Mouse (Mus musculus) hindbrain, embryonic 16.5 days (tissue): ENCODE data around the gene Batf3. TPM values are rescaled to one million over a fixed set of nuclear protein-coding genes. Genes with fewer than 3 reads are reported as not detected.

Experiments
- ATAC-seq: fragments of 200-750 bp; cut with Nextera tagmentation; 2 replicates; pipeline ENCODE4 v1.8.0; 2017; ENCODE audit warnings: moderate TSS enrichment, moderate library complexity
- H3K27ac ChIP-seq: fragments of 300-500 bp; sonication (generic); 2 replicates; pipeline ENCODE4 v1.5.1; 2014; ENCODE audit warnings: low read depth, mild to moderate bottlenecking, control low read depth, low read length, moderate library complexity
- H3K27me3 ChIP-seq: fragments of 300-500 bp; sonication (generic); replicated peaks from 2 replicates; pipeline ENCODE4 v1.6.1; 2014; ENCODE audit warnings: low read length; ENCODE audit not compliant: control insufficient read depth, insufficient read depth
- H3K36me3 ChIP-seq: fragments of 300-500 bp; sonication (generic); 2 replicates; pipeline ENCODE4 v1.6.1; 2014; ENCODE audit warnings: mild to moderate bottlenecking, low read length, moderate library complexity, mixed read lengths; ENCODE audit not compliant: control insufficient read depth, insufficient read depth
- H3K4me1 ChIP-seq: fragments of 300-500 bp; sonication (generic); 2 replicates; pipeline ENCODE4 v1.6.1; 2014; ENCODE audit warnings: low read depth, low read length; ENCODE audit not compliant: control insufficient read depth, insufficient read depth
- H3K4me2 ChIP-seq: fragments of 300-500 bp; sonication (generic); 2 replicates; pipeline ENCODE4 v1.6.1; 2014; ENCODE audit warnings: mild to moderate bottlenecking, low read length, control low read depth, moderate library complexity
- H3K4me3 ChIP-seq: fragments of 300-500 bp; sonication (generic); 2 replicates; pipeline ENCODE4 v1.5.1; 2014; ENCODE audit warnings: mild to moderate bottlenecking, low read length, control low read depth, moderate library complexity
- H3K9ac ChIP-seq: fragments of 300-500 bp; sonication (generic); 2 replicates; pipeline ENCODE4 v1.6.1; 2014; ENCODE audit warnings: low read depth, mild to moderate bottlenecking, control low read depth, low read length, moderate library complexity
- H3K9me3 ChIP-seq: fragments of 300-500 bp; sonication (generic); 2 replicates; pipeline ENCODE4 v1.6.1; 2014; ENCODE audit warnings: mild to moderate bottlenecking, low read length, moderate library complexity; ENCODE audit not compliant: control insufficient read depth
- WGBS: fragments of 180-500 bp; shearing (Covaris S2); extraction: QIAGEN DNeasy Blood & Tissue Kit; methylation state at CpG from one replicate; pipeline ENCODE4 v1.1.7; 2014; 5-methylcytosine and 5-hydroxymethylcytosine counted together
- polyA plus RNA-seq: library from polyadenylated mRNA; unstranded; fragments of >200 nt; fragmentation: Nextera tagmentation; extraction: Ambion mirVana; gene quantifications from 2 replicates; pipeline ENCODE4 v1.2.1, GENCODE M21; 2015

The Batf3 gene
- polyA plus RNA-seq, 1 experiment from 2014 or later, result 3.9 TPM

- no peak overlapping the region for H3K4me2 ChIP-seq
- ATAC-seq, result no peak
- H3K36me3 ChIP-seq, result no peaks in the 10 kb centered on the region
- H3K4me3 ChIP-seq, result no peak overlapping the region
- peaks cover 6% of the 10 kb centered on the region; the same call in 1 of the 2 replicates for H3K4me1 ChIP-seq
- H3K9me3 ChIP-seq, result no peaks in the 10 kb centered on the region
- H3K27me3 ChIP-seq, result no peaks in the 10 kb centered on the region; the same call in 1 of the 2 replicates
- H3K27ac ChIP-seq, result no peak overlapping the region
- 78% methylated on average over 9 of the region's 9 CpGs for WGBS
- no peak overlapping the region for H3K9ac ChIP-seq
Observed at GRCm38 (mm10) chr1:191095019-191095418, 2.6 kb upstream of the Batf3 start.

DNA sequence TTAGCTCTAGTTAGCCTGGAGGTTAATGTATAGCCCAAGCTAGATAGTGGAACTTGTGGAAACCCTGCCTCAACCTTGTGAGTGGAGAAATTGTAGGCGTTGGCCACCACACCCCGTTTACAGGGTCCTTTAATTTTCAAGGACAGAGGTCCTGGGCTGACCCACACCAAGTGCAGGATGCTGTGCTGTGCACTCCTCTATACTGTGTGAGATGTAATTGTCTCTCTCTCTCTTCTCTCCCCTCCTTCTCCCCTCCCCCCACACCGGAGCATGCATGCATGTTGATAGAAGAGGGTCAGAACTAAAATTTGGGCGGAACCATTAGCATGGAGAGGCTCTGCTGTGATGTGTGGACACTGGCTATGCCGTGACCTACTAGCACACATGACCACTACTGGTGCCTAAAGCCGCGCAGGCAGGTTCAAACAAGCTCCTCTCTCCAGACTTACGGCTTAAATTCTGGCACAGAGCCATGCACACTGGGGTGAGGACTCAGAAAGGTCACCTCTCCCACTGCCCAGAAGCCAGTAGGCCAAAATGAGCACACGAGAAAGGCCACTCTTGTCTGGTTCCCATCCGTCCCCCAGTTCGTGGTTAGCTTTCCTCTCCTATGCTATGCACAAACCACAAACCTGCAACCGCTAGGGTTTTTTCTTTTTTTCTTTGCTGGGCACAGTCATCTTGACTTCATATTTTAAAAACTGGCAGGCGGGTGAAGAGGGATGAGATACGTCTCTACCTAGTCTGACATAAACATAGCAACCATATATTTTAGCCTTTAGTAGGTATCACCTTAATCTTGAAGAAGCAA lies 571 bp upstream of the Batf3 start:
- Histone ChIP-seq H3K9ac (no peak overlapping the region), H3K36me3 (no peaks in the 10 kb centered on the region), H3K4me1 (peaks cover 6% of the 10 kb centered on the region; the same call in 1 of the 2 replicates), H3K27ac (no peak overlapping the region), H3K4me3 (peak overlapping the region; percentile 48), H3K9me3 (no peaks in the 10 kb centered on the region), H3K4me2 (peak overlapping the region; percentile 77), H3K27me3 (peaks cover 3% of the 10 kb centered on the region; the same call in 1 of the 2 replicates)
- peak; percentile 25; the same call in 1 of the 2 replicates for ATAC-seq
- 58% methylated on average over 14 of the region's 14 CpGs for WGBS

- WGBS, result 41% methylated on average over 5 of the region's 5 CpGs
- no peak for ATAC-seq
- no peak overlapping the region for H3K27ac ChIP-seq
- H3K9ac ChIP-seq, result no peak overlapping the region
- no peaks in the 10 kb centered on the region for H3K9me3 ChIP-seq
- H3K36me3 ChIP-seq, result no peaks in the 10 kb centered on the region
- no peak overlapping the region for H3K4me2 ChIP-seq
- H3K27me3 ChIP-seq, result peaks cover 3% of the 10 kb centered on the region; the same call in 1 of the 2 replicates
- H3K4me3 ChIP-seq, result no peak overlapping the region
- H3K4me1 ChIP-seq, result peaks cover 6% of the 10 kb centered on the region; the same call in 1 of the 2 replicates
Observed at GRCm38 (mm10) chr1:191099114-191099513, 1.5 kb downstream of the Batf3 start.

DNA sequence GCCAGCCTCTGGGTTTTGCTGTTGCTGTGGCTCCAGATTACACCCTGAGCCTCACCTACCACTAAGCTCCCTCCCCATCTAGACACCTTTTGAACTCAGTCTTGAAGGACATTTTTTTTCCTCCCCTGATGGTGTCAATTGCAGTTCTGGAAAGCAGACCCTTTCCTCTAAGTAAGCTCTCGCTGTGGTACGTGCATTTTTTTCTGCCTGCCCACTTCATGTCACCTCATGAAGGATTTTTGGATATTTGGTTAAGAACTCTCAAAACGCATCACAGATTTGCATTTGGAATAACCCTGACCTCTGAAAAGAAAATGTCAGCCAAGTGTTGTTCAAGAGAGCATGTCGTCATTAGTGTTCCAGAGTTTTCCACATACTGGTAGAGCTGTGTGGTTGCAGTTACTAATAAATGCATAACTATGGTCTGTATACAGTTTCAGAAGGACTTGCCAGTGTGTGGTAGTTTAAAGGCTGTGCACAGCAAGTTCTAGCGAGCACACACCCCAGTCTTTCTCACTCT lies 2.2 kb downstream of the Batf3 start:
- Histone ChIP-seq H3K4me1 (peaks cover 6% of the 10 kb centered on the region), H3K36me3 (no peaks in the 10 kb centered on the region), H3K27ac (no peak overlapping the region), H3K4me2 (no peak overlapping the region), H3K4me3 (no peak overlapping the region), H3K9me3 (no peaks in the 10 kb centered on the region), H3K27me3 (peaks cover 3% of the 10 kb centered on the region; the same call in 1 of the 2 replicates), H3K9ac (no peak overlapping the region)
- 82% methylated on average over 5 of the region's 5 CpGs for WGBS
- ATAC-seq, result no peak

DNA sequence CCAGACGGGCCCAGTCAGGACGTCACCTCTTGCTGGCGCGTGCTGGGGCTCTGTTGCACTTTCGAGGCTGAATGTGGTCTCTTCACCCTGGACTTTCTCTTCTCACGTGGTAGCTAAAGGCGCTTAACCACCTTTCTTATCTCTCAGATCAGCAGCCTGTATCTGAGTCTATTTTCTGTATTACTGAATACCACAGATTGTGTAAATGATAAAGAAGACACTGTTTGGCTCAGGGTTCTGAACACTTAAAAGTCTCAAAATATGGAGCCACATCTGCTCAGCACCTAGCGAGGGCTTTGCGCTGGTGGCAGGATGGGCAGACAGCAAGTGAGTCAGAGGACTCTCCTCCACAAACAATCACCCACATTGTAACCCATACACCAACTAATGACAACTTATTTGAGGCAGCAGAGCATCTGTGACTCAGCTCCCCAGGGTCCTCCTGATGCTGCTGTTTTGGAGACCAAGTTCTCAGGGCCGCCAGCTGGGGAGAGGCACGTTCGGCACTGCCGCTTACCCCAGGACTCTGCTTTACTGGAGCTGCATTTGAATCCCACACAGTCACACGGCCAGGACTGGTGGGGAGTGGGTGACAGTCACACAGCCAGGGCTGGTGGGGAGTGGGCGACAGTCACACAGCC lies 5.2 kb downstream of the Batf3 start:
- H3K9ac ChIP-seq, result no peak overlapping the region
- no peak overlapping the region for H3K4me3 ChIP-seq
- peaks cover 3% of the 10 kb centered on the region; the same call in 1 of the 2 replicates for H3K27me3 ChIP-seq
- WGBS, result 86% methylated on average over 15 of the region's 15 CpGs
- peaks cover 6% of the 10 kb centered on the region; the same call in 1 of the 2 replicates for H3K4me1 ChIP-seq
- ATAC-seq, result no peak
- no peak overlapping the region for H3K4me2 ChIP-seq
- H3K27ac ChIP-seq, result no peak overlapping the region
- H3K9me3 ChIP-seq, result no peaks in the 10 kb centered on the region
- H3K36me3 ChIP-seq, result no peaks in the 10 kb centered on the region

DNA sequence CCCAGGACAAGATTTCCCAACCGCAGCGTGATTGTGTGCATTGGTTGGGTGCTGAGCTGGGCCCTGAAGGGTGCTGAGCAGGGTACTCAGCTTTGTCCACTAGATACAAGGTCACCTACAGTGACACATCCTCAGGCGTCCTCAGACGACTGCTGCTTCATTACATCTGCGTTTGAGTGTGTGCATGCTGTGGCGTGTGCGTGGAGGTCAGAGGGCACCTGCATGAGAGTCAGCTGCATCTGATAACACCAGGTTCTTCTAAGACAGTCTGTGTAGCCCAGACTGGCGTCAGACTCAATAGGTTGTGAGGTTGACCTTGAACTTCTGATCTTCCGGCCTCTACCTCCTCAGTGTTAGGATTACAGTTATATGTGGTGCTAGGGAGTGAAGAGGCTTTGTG lies 7.6 kb downstream of the Batf3 start:
- Histone ChIP-seq H3K9me3 (no peaks in the 10 kb centered on the region), H3K27me3 (0 out of 2 replicates have a peak, but pooled peaks cover 3% of the 10 kb centered on the region), H3K4me1 (no peaks in the 10 kb centered on the region; the same call in 1 of the 2 replicates), H3K4me2 (no peak overlapping the region), H3K4me3 (no peak overlapping the region), H3K36me3 (no peaks in the 10 kb centered on the region), H3K9ac (no peak overlapping the region), H3K27ac (no peak overlapping the region)
- 88% methylated on average over 9 of the region's 9 CpGs for WGBS
- no peak for ATAC-seq

DNA sequence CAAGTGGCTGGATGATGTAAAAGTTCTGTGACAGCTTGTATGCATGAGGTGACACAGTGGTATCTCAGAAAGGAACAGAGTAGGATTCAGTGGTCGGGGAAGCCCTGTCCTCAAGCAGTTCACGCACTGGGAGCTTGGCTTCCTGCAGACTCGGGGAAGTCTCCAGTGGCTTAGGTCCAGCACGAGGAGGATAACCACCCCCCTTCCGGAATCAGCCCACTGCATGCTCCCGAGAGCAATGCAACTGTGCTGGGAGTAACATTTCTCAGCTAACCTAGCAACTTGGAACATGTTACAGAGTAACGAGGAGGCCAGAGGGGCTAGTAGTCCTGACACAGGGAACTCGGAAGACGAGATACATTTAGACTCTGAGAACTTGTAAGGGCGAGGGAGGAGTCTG lies 9.7 kb downstream of the Batf3 start:
- H3K36me3 ChIP-seq, result no peaks in the 10 kb centered on the region
- no peak for ATAC-seq
- H3K4me1 ChIP-seq, result no peaks in the 10 kb centered on the region; the same call in 1 of the 2 replicates
- no peaks in the 10 kb centered on the region for H3K9me3 ChIP-seq
- no peak overlapping the region for H3K27ac ChIP-seq
- no peak overlapping the region for H3K4me3 ChIP-seq
- no peak overlapping the region for H3K9ac ChIP-seq
- H3K27me3 ChIP-seq, result no peaks in the 10 kb centered on the region
- H3K4me2 ChIP-seq, result no peak overlapping the region
- WGBS, result 68% methylated on average over 10 of the region's 10 CpGs

DNA sequence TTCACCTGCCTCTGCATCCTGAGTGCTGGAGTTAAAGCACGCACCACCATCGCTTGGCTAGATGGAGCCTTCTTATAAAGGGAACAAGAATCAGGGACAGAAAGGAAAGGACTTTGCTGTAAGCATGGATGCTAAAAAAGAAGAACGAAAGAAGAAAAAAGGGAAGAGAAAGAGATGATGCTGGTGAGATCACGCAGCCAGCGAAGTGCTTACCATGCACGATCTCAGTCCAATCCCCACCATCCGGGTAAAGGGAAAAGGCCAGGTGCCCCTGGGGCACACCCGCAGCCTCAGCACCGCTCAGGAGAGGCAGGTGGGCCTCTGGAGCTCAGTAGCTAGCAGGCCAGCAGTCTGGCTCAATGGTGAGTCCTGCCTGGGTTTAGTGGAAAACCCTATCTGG lies 12.3 kb downstream of the Batf3 start:
- Histone ChIP-seq H3K9me3 (no peaks in the 10 kb centered on the region), H3K4me3 (no peak overlapping the region), H3K4me2 (no peak overlapping the region), H3K36me3 (no peaks in the 10 kb centered on the region), H3K9ac (no peak overlapping the region), H3K4me1 (no peaks in the 10 kb centered on the region; the same call in 1 of the 2 replicates), H3K27ac (no peak overlapping the region), H3K27me3 (no peaks in the 10 kb centered on the region)
- WGBS, result 91% methylated on average over 9 of the region's 9 CpGs
- ATAC-seq, result no peak

GRCm38 (mm10) chr1:191111146-191111545 lies 13.5 kb downstream of the Batf3 start:
- no peaks in the 10 kb centered on the region for H3K27me3 ChIP-seq
- WGBS, result 66% methylated on average over 8 of the region's 8 CpGs

More at GRCm38 (mm10) chr1:191111146-191111545, 13.5 kb downstream of the Batf3 start:
- Histone ChIP-seq H3K27ac (no peak overlapping the region), H3K9me3 (no peaks in the 10 kb centered on the region), H3K4me2 (no peak overlapping the region), H3K9ac (no peak overlapping the region), H3K4me1 (no peaks in the 10 kb centered on the region), H3K4me3 (no peak overlapping the region), H3K36me3 (no peaks in the 10 kb centered on the region)
- ATAC-seq, result no peak
